Mouse (Mus musculus) lung, adult 2 months (tissue): ENCODE measurements at regions not wholly inside any gene's neighbourhood (a gene's known extent, or its start where the extent isn't known, plus 50 kb on each side); places are given as distances from the start of the nearest gene placed in this dataset.

Experiments used
- DNase-seq: peaks from one replicate; pipeline ENCODE4 v3.0.0; 2022
- H3K4me1 ChIP-seq: fragments of 200-500 bp; 2 replicates; pipeline ENCODE4 v1.6.1; 2011; ENCODE audit warnings: low read length; ENCODE audit not compliant: control insufficient read depth, insufficient read depth
- H3K4me3 ChIP-seq: fragments of 200-500 bp; replicated peaks from 2 replicates; pipeline ENCODE3; 2011; ENCODE audit warnings: low read depth, mild to moderate bottlenecking, control low read depth, low read length; ENCODE audit errors: extremely low read depth
- CTCF ChIP-seq: fragments of 200-500 bp; IDR thresholded peaks from 2 replicates; pipeline ENCODE4 v1.5.1; 2011; ENCODE audit warnings: mild to moderate bottlenecking, low read length, control low read depth; ENCODE audit not compliant: insufficient read depth
- POLR2A ChIP-seq: fragments of 200-500 bp; IDR thresholded peaks from 2 replicates; pipeline ENCODE4 v1.6.1; 2011; ENCODE audit warnings: low read depth, mild to moderate bottlenecking, control low read depth, low read length, borderline replicate concordance; ENCODE audit errors: extremely low read depth
- WGBS: fragments of 180-500 bp; shearing (Covaris S2); methylation state at CpG from one replicate; pipeline ENCODE4 v1.1.7; 2018; 5-methylcytosine and 5-hydroxymethylcytosine counted together

GRCm38 (mm10) chr4:105545486-105545885 lies 244.2 kb upstream of the Gm12728 start:
- Histone ChIP-seq H3K4me3 (no peak overlapping the region), H3K4me1 (no peaks in the 10 kb centered on the region)
- WGBS, result 71% methylated on average over 2 of the region's 2 CpGs
- TF ChIP-seq POLR2A (no peak), CTCF (no peak)
- no peak for DNase-seq

GRCm38 (mm10) chr4:105549744-105550440 lies 239.8 kb upstream of the Gm12728 start:
- TF ChIP-seq POLR2A, result no peak
- no peak for TF ChIP-seq CTCF
- DNase-seq, result no peak
- Histone ChIP-seq H3K4me3 (no peak overlapping the region), H3K4me1 (no peaks in the 10 kb centered on the region)
- 49% methylated on average over 7 of the region's 7 CpGs for WGBS

- no peak overlapping the region for H3K4me3 ChIP-seq
- H3K4me1 ChIP-seq, result no peaks in the 10 kb centered on the region
- 70% methylated on average over 4 of the region's 4 CpGs for WGBS
- no peak for TF ChIP-seq POLR2A
- no peak for TF ChIP-seq CTCF
- no peak for DNase-seq
These were observed 237.5 kb upstream of the Gm12728 start for GRCm38 (mm10) chr4:105551966-105552685.

GRCm38 (mm10) chr4:105554994-105555393 lies 234.7 kb upstream of the Gm12728 start:
- no peak overlapping the region for H3K4me3 ChIP-seq
- TF ChIP-seq POLR2A (no peak), CTCF (no peak)
- 63% methylated on average over 8 of the region's 8 CpGs for WGBS
- no peak for DNase-seq
- H3K4me1 ChIP-seq, result no peaks in the 10 kb centered on the region

- TF ChIP-seq CTCF, result no peak
- no peak for TF ChIP-seq POLR2A
- H3K4me3 ChIP-seq, result no peak overlapping the region
- no peak for DNase-seq
- H3K4me1 ChIP-seq, result no peaks in the 10 kb centered on the region
- 84% methylated on average over 3 of the region's 3 CpGs for WGBS
These were observed 233.7 kb upstream of the Gm12728 start for GRCm38 (mm10) chr4:105555941-105556340.

GRCm38 (mm10) chr4:105557396-105557795 lies 232.3 kb upstream of the Gm12728 start:
- 58% methylated on average over 2 of the region's 2 CpGs for WGBS
- H3K4me3 ChIP-seq, result no peak overlapping the region
- no peaks in the 10 kb centered on the region for H3K4me1 ChIP-seq
- DNase-seq, result no peak
- no peak for TF ChIP-seq CTCF
- no peak for TF ChIP-seq POLR2A

GRCm38 (mm10) chr4:105560055-105560454 lies 229.6 kb upstream of the Gm12728 start:
- no peaks in the 10 kb centered on the region for H3K4me1 ChIP-seq
- TF ChIP-seq POLR2A, result no peak
- no peak for TF ChIP-seq CTCF
- no peak for DNase-seq
- H3K4me3 ChIP-seq, result no peak overlapping the region
- 64% methylated on average over 3 of the region's 3 CpGs for WGBS

- Histone ChIP-seq H3K4me1 (no peaks in the 10 kb centered on the region), H3K4me3 (no peak overlapping the region)
- TF ChIP-seq CTCF (no peak), POLR2A (no peak)
- no peak for DNase-seq
- WGBS, result 66% methylated on average over 3 of the region's 3 CpGs
These were observed 228.9 kb upstream of the Gm12728 start for GRCm38 (mm10) chr4:105560781-105561180.

- H3K4me1 ChIP-seq, result no peaks in the 10 kb centered on the region
- DNase-seq, result no peak
- no peak overlapping the region for H3K4me3 ChIP-seq
- WGBS, result 69% methylated on average over 3 of the region's 3 CpGs
- TF ChIP-seq CTCF (no peak), POLR2A (no peak)
These were observed 228.1 kb upstream of the Gm12728 start for GRCm38 (mm10) chr4:105561611-105562010.

GRCm38 (mm10) chr4:105565796-105566195 lies 223.9 kb upstream of the Gm12728 start:
- 81% methylated on average over 7 of the region's 7 CpGs for WGBS

More at GRCm38 (mm10) chr4:105565796-105566195, 223.9 kb upstream of the Gm12728 start:
- Histone ChIP-seq H3K4me1 (no peaks in the 10 kb centered on the region), H3K4me3 (no peak overlapping the region)
- no peak for TF ChIP-seq CTCF
- no peak for DNase-seq
